Mouse (Mus musculus) embryonic facial prominence, embryonic 11.5 days (tissue): ENCODE results near the gene Cemip. TPM values are rescaled to one million over a fixed set of nuclear protein-coding genes. Genes with fewer than 3 reads are reported as not detected.

Source experiments
- ATAC-seq: fragments of 200-750 bp; cut with Nextera tagmentation; replicated peaks from 2 replicates; pipeline ENCODE4 v1.8.0; 2017; ENCODE audit warnings: low read depth; ENCODE audit not compliant: insufficient number of reproducible peaks, low FRiP score, low TSS enrichment
- DNase-seq: peaks from one replicate; pipeline ENCODE4 v3.0.0-alpha.2; 2015; ENCODE audit warnings: low spot score
- H3K27ac ChIP-seq: fragments of 300-500 bp; sonication (generic); replicated peaks from 2 replicates; pipeline ENCODE4 v1.5.1; 2014; ENCODE audit warnings: mild to moderate bottlenecking, low read depth, low read length, control low read depth
- H3K27me3 ChIP-seq: fragments of 300-500 bp; sonication (generic); 2 replicates; pipeline ENCODE4 v1.6.1; 2014; ENCODE audit warnings: mild to moderate bottlenecking, low read length, moderate library complexity, mixed read lengths; ENCODE audit not compliant: control insufficient read depth, insufficient read depth
- H3K36me3 ChIP-seq: fragments of 300-500 bp; sonication (generic); replicated peaks from 2 replicates; pipeline ENCODE4 v1.6.1; 2014; ENCODE audit warnings: low read depth, mild to moderate bottlenecking, low read length, moderate library complexity, mixed read lengths; ENCODE audit not compliant: control insufficient read depth, insufficient read depth
- H3K4me1 ChIP-seq: fragments of 300-500 bp; sonication (generic); 2 replicates; pipeline ENCODE4 v1.6.1; 2014; ENCODE audit warnings: low read length, mixed read lengths; ENCODE audit not compliant: control insufficient read depth, insufficient read depth
- H3K4me2 ChIP-seq: fragments of 300-500 bp; sonication (generic); 2 replicates; pipeline ENCODE4 v1.6.1; 2014; ENCODE audit warnings: low read depth, mild to moderate bottlenecking, control low read depth, low read length, moderate library complexity
- H3K4me3 ChIP-seq: fragments of 300-500 bp; sonication (generic); 2 replicates; pipeline ENCODE4 v1.5.1; 2014; ENCODE audit warnings: low read depth, low read length, control low read depth
- H3K9ac ChIP-seq: fragments of 300-500 bp; sonication (generic); replicated peaks from 2 replicates; pipeline ENCODE4 v1.6.1; 2014; ENCODE audit warnings: mild to moderate bottlenecking, control low read depth, low read length
- H3K9me3 ChIP-seq: fragments of 300-500 bp; sonication (generic); replicated peaks from 2 replicates; pipeline ENCODE4 v1.6.1; 2016; ENCODE audit warnings: mild to moderate bottlenecking, low read length, inconsistent platforms, mixed read lengths; ENCODE audit not compliant: control insufficient read depth
- WGBS: fragments of 180-500 bp; shearing (Covaris S2); extraction: QIAGEN DNeasy Blood & Tissue Kit; methylation state at CpG from one replicate; pipeline ENCODE4 v1.1.7; 2014; 5-methylcytosine and 5-hydroxymethylcytosine counted together
- polyA plus RNA-seq: library from polyadenylated mRNA; unstranded; fragments of >200 nt; fragmentation: Nextera tagmentation; extraction: Ambion mirVana; gene quantifications from 2 replicates; pipeline ENCODE4 v1.2.1, GENCODE M21; 2014

Gene Cemip
- polyA plus RNA-seq, 1 experiment from 2014 or later: 0.58 TPM

DNA sequence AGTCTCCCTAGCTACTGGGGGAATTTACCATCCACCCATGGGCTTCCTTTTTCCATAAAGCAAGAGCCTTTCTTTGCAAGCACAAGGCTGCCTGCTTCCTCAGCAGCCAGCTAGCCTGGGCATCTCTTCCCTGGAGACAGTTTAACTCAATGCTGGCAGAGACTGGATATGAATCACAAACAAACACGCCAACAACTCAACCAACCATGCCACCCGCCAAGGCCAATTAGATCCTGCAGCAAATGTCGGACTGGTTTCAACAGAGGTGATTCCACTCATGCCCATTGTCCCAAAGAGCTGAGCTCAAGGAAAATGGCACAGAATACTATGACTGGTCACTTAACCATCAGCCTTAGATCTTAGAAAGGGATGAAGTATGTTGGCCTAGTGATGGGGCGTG is 97.0 kb downstream of the Cemip start:
- H3K27ac ChIP-seq: no peak overlapping the region
- ATAC-seq: no peak
- no peaks in the 10 kb centered on the region for H3K36me3 ChIP-seq
- no peaks in the 10 kb centered on the region for H3K27me3 ChIP-seq
- DNase-seq: no peak
- WGBS: 93% methylated on average over 4 of the region's 4 CpGs
- no peaks in the 10 kb centered on the region for H3K9me3 ChIP-seq
- no peak overlapping the region for H3K4me3 ChIP-seq
- H3K9ac ChIP-seq: no peak overlapping the region
- H3K4me2 ChIP-seq: no peak overlapping the region
- H3K4me1 ChIP-seq: no peaks in the 10 kb centered on the region

DNA sequence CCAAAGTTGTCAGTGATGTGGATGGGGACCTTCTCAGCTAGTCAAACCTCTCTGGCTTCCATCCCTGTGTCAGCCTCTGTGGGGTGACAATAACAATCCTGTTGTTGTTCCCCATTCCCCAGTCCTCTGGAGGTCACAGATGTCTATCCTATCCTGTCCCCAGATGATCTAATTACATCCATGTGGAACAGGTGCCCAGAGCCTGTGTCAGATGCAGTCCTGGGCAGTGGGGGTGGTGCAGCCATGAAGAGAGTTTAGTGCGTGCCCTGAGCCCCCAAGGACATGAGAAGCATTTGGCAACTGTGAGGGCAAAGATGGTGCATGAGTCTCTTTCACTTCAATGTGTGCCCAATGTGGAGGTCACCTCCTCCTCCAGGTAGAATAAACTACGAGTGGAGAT is 100.6 kb downstream of the Cemip start:
- WGBS: 57% methylated on average over 2 of the region's 2 CpGs
- Histone ChIP-seq H3K4me1 (no peaks in the 10 kb centered on the region), H3K36me3 (no peaks in the 10 kb centered on the region)

GRCm38 (mm10) chr7:83982566-83982965 is 103.7 kb downstream of the Cemip start:
- 86% methylated on average over 2 of the region's 2 CpGs for WGBS
- Histone ChIP-seq H3K4me3 (no peak overlapping the region), H3K9me3 (no peaks in the 10 kb centered on the region), H3K27ac (no peak overlapping the region), H3K4me1 (no peaks in the 10 kb centered on the region), H3K4me2 (no peak overlapping the region), H3K36me3 (no peaks in the 10 kb centered on the region), H3K9ac (no peak overlapping the region), H3K27me3 (no peaks in the 10 kb centered on the region)
- DNase-seq (no peak), ATAC-seq (no peak)

More for the DNA sequence above, 100.6 kb downstream of the Cemip start:
- Histone ChIP-seq H3K27ac (no peak overlapping the region), H3K9ac (no peak overlapping the region), H3K27me3 (no peaks in the 10 kb centered on the region), H3K4me3 (no peak overlapping the region), H3K9me3 (no peaks in the 10 kb centered on the region), H3K4me2 (no peak overlapping the region)
- ATAC-seq (no peak), DNase-seq (no peak)

DNA sequence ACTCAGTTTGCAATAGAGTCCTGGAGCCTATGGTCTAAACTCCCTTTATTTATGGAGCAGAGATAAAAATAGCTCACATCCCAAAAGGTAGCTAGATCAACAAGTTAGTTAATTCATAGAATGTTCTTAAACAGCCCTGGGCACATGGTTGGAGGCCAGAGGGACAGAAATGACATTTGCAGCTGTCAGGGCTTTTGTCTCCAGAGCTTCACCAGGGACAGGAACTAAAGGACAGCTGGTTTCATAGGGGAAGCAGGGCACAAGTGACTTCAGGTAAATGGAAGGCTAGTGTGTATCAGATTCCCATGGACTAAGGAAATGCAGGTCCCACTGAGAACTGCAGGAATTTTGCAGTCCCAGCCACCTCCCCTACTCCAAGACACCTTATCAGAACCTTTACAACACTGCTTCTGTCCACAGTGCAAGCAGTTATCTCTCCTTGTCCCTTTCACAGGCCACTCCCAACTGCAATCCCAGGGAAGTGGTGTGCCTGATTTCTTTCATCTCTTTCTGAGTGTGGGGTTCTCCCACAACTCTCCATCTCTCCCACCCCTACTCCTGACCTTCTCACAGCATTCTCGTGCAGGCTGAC is 107.3 kb downstream of the Cemip start:
- Histone ChIP-seq H3K4me2 (no peak overlapping the region), H3K4me1 (no peaks in the 10 kb centered on the region), H3K9ac (no peak overlapping the region), H3K27ac (no peak overlapping the region), H3K9me3 (no peaks in the 10 kb centered on the region), H3K4me3 (no peak overlapping the region), H3K36me3 (no peaks in the 10 kb centered on the region), H3K27me3 (no peaks in the 10 kb centered on the region)
- ATAC-seq (no peak), DNase-seq (no peak)
- WGBS: 67% methylated on average over 1 of the region's 1 CpGs

DNA sequence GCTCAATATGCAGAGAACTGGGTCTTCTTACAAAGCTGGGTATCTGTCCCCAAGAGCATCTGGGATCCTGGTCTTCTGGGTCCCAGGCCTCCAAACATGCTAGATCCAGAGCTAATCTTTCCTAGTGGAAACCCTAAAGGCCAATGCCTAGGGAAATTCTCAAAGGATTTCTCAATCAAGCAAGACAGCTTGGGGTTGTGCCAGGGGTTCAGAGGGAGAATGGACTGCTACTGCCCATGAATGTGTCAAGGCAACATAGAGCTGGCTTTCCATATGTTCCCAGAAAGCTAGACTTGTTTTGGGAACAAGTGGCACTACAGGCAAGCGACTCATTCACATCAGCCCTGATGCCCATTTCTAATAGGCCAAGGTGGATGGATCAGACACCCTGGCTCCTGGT is 107.9 kb downstream of the Cemip start:
- Histone ChIP-seq H3K9ac (no peak overlapping the region), H3K27ac (no peak overlapping the region), H3K4me2 (no peak overlapping the region), H3K4me3 (no peak overlapping the region), H3K9me3 (no peaks in the 10 kb centered on the region), H3K36me3 (no peaks in the 10 kb centered on the region), H3K27me3 (no peaks in the 10 kb centered on the region), H3K4me1 (no peaks in the 10 kb centered on the region)
- ATAC-seq (no peak), DNase-seq (no peak)
- 68% methylated on average over 1 of the region's 1 CpGs for WGBS

GRCm38 (mm10) chr7:83976413-83976958 is 109.8 kb downstream of the Cemip start:
- Histone ChIP-seq H3K9me3 (no peaks in the 10 kb centered on the region), H3K4me1 (no peaks in the 10 kb centered on the region), H3K36me3 (no peaks in the 10 kb centered on the region), H3K27me3 (no peaks in the 10 kb centered on the region), H3K4me3 (no peak overlapping the region), H3K27ac (no peak overlapping the region), H3K9ac (no peak overlapping the region), H3K4me2 (no peak overlapping the region)
- DNase-seq: no peak
- 72% methylated on average over 6 of the region's 6 CpGs for WGBS
- no peak for ATAC-seq

GRCm38 (mm10) chr7:83975283-83975682 is 111.0 kb downstream of the Cemip start:
- Histone ChIP-seq H3K4me3 (no peak overlapping the region), H3K27ac (no peak overlapping the region), H3K4me1 (no peaks in the 10 kb centered on the region), H3K4me2 (no peak overlapping the region), H3K36me3 (no peaks in the 10 kb centered on the region), H3K9me3 (no peaks in the 10 kb centered on the region), H3K9ac (no peak overlapping the region), H3K27me3 (no peaks in the 10 kb centered on the region)
- WGBS: 85% methylated on average over 6 of the region's 6 CpGs
- DNase-seq (no peak), ATAC-seq (no peak)

DNA sequence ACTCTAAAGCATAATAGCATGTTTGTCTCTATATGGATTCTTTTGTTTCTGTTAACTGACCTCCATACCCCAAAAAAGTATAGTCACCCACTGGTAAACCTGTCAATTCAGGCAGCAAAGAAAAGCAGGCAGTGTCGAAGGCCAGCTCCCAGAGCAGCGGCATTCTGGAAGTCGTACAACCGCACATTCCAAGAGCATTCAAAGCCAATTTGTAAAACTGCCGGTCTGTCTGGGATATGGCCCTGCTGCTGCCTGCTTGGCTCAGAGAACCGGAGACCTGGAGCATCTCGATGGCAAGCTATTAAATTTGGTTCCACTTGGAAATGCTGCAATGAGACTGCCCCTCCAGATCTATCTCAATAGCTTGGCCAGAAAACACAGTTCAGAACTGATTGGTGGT is 113.8 kb downstream of the Cemip start:
- Histone ChIP-seq H3K27ac (no peak overlapping the region), H3K4me2 (no peak overlapping the region), H3K4me1 (no peaks in the 10 kb centered on the region), H3K27me3 (no peaks in the 10 kb centered on the region), H3K4me3 (no peak overlapping the region), H3K36me3 (no peaks in the 10 kb centered on the region), H3K9me3 (no peaks in the 10 kb centered on the region), H3K9ac (no peak overlapping the region)
- no peak for DNase-seq
- no peak for ATAC-seq
- WGBS: 65% methylated on average over 7 of the region's 7 CpGs
